Mouse (Mus musculus) brain, embryonic 14.5 days (tissue): ENCODE measurements around the gene Zfp369. TPM values are rescaled to one million over a fixed set of nuclear protein-coding genes. Genes with fewer than 3 reads are reported as not detected.

ENCODE experiments used
- DNase-seq: peaks from one replicate; pipeline ENCODE4 v3.0.0-alpha.2; 2011; ENCODE audit warnings: low read depth
- CTCF ChIP-seq: fragments of 200-500 bp; IDR thresholded peaks from 2 replicates; pipeline ENCODE4 v1.5.1; 2012; ENCODE audit warnings: inconsistent platforms, mild to moderate bottlenecking, moderate library complexity, borderline replicate concordance; ENCODE audit not compliant: insufficient read depth, insufficient read length; ENCODE audit errors: extremely low read depth
- POLR2A ChIP-seq: fragments of 200-500 bp; IDR thresholded peaks from 2 replicates; pipeline ENCODE4 v1.6.1; 2012; ENCODE audit warnings: mild to moderate bottlenecking, inconsistent platforms, borderline replicate concordance; ENCODE audit not compliant: poor library complexity, insufficient read depth, insufficient read length, severe bottlenecking; ENCODE audit errors: extremely low read depth
- polyA plus RNA-seq: library from polyadenylated mRNA; depleted of rRNA; stranded (reverse); fragments of >200 nt; gene quantifications from 2 replicates; pipeline ENCODE4 v1.2.3, GENCODE M21; 2012; rRNA removed

Gene Zfp369
- 63.2 and 69.7 TPM in 2 replicates for polyA plus RNA-seq

DNA sequence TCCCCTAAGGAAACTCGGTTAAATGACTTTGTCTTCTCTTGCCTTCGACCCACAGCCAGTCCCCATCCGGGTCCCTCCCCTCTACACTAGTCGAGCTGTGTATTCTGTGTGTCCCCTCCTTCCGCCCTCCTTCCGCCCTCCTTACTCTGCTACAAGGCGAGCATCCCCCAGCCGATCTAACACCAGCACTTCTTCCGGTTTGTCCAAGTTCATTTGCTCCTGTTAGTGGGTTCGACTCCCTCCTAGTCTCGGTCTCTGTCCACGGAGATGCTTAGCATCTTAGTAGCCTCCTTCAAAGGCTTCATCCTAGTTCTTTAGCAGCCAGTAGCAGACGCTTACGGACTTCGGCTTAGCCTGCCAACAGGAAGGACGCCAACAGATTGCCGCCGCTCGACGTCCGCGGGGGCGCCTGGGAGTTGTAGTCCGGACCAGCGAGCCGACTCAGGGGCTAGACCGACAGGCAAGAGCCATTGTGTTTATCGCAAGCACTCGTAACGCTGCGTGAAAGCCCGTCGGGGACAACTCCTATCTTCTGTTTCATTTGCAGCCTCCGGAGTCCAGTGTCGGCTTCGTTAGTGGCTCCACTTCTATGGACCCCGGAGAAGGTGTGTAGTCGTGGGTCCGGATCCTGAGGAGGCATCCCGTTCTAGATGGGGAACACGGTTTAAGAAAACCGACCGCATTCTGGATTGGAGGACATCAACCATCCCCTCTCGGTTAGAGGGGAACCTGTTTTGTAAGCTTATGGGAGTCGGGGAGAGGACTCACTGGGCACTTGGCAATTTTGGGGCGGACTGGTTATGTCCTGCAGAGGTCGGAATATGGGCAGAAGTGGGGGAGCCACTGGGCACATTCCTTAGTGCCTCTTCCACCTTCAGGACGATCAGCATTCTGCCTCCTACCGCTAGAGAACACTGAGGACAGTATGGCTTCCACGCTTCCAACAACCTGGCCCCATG, at the start of gene Zfp369:
Gene Zfp369 (plus strand): TSS at position 432 of the 959 bp plus-strand sequence.
- peak; percentile 99 for DNase-seq
- no peak for TF ChIP-seq CTCF
- peak; percentile 77; the same call in 1 of the 2 replicates for TF ChIP-seq POLR2A

DNA sequence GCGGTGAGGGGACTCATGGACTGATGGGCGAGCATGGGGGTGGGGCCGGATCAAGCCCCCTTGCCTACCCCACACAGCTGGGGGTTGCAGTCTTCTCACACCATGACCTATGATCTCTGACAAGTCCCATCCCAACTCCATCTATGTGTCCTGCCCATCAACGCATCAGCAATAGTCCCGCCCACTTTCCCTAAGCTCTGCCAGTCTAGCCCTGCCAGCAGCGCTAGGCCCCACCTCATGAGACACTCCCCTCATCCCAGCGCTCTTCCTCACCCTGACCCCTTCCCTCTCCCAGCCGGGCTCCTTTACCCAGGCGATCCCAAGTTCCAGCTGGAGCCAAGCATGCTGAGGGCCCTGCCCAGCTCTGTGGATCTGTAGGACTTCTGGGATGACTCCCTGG, 41.4 kb upstream of the Zfp369 start:
- DNase-seq: no peak
- no peak for TF ChIP-seq CTCF
- TF ChIP-seq POLR2A: no peak

DNA sequence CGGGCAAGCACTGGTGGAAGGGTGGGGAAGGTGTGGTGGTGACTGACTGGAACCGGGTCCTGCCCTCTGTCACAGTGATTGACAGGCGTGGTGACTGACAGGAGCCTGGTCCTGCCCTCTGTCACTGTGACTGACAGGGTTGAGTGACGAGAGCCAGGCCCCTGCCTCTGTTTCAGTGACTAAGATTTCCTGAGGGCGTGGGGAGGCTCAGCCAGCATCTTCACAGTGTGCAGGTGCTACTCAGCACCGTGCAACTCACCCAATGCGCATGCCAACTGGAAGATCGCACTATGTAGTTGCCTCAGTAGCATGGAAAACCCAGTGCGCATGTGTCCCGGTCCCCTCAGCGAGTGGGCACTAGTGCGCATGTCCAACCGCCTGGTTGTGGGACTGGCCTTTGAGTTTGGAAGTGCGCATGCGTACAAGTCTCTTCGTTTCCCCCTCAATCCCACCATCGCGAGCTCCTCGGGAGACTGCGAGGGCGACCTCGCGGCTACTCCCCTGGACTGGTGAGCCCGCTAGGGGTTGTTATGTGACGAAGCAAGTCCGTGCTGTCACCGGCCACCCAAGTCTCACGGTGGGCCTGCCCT, 38.0 kb upstream of the Zfp369 start:
- TF ChIP-seq CTCF (no peak), POLR2A (peak; percentile 52; the same call in 1 of the 2 replicates)
- peak; percentile 99 for DNase-seq

DNA sequence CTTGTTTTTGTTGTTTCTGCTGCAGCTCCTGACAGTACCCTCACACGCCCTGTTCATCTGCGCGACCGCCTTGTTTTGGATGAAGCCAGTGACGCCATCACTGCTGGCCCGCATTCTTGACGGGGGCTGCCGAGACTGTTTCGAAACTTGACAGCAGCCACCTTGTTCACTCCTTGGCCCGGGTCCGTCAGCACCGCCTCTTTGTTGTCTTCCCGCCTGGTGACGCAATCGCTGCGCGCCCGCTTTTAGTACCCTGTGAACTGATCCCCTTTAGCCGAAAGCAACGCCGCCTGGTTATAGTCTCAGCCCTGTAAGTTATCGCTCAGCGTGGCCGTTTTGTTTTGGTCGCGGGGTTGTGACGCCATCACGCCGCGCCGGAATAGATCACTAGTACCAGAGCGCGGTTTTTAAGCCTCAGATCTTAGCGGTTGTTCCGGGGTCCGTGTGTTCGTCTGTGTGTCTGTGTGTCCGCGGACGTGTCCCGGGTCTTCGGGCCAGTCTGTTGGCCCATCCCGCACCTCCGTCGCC, 37.5 kb upstream of the Zfp369 start:
- TF ChIP-seq CTCF (no peak), POLR2A (no peak)
- peak; percentile 98 for DNase-seq

DNA sequence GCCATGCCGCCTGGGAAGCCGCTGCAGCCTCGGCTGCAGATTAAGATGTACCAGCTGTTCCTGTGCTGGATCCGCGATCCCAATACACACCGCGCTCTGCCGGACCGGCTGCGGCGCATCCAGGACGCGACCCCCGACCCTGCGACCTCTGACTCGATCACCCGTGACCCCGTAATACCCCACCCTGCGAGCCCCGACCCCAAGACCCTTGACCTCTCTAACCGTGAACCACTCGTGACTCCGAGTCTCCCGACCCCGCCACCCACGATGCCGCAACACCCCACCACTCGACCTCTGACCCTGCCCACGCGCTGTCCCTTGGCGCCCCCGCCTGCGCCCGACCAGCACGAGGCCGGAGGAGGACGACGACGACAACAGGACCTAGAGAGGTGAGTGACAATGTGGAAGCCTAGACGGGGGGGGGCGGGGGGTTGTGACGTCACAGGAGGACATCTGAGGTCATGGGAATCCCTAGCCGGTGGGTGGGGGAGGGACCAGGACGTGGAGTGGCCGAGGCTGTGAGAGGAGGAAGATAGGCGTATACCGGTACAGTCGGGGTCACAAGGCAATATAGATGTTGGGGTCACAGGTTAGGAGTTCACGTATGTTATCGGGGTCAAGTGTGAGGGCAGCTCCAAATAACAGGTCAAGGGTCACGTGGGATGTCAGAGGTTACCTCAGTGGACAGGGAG, 36.8 kb upstream of the Zfp369 start:
- TF ChIP-seq POLR2A (no peak), CTCF (no peak)
- no peak for DNase-seq

DNA sequence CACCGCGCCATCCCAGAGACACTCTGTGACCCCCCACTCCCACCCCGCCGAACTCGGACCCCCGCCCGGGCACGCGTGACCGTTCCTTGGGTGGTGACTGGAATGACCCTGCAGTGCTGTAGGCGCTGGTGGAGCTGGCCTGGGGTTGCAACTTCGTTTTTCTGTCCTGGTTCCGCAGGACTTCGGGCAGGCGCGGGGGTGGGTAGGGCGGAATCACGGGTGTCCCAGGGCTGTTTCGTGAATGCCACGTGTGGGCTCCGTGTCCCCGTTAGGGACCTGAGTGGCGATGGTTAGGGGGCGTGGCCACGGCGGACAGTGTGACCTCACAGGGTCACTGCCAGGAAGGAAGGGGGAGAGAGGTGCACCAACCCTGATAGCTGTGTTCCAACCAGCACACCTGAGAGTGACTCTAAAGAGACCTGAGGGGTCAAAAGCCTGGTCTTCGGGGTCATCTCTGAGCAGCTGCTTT, 36.3 kb upstream of the Zfp369 start:
- no peak for DNase-seq
- TF ChIP-seq CTCF (no peak), POLR2A (no peak)

DNA sequence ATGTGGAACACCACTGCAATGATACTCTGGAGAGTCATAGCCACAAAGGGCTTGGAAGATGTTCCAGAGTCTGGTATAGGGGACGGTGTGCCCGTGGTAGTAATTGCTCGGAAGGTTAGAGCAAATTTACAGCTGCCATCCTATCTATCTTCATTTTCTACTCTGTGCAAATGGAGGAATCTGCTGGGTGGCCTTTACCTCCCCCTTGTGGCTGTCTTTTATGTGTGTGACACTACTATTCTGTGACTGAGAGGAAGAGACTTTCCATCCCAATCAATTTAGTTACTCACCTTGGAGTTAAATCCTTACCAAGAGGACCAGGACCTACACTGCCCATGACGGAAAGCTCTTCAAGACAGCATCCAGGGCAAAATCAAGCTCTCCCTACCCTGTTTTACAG, 35.3 kb upstream of the Zfp369 start:
- no peak for TF ChIP-seq CTCF
- no peak for TF ChIP-seq POLR2A
- DNase-seq: no peak

DNA sequence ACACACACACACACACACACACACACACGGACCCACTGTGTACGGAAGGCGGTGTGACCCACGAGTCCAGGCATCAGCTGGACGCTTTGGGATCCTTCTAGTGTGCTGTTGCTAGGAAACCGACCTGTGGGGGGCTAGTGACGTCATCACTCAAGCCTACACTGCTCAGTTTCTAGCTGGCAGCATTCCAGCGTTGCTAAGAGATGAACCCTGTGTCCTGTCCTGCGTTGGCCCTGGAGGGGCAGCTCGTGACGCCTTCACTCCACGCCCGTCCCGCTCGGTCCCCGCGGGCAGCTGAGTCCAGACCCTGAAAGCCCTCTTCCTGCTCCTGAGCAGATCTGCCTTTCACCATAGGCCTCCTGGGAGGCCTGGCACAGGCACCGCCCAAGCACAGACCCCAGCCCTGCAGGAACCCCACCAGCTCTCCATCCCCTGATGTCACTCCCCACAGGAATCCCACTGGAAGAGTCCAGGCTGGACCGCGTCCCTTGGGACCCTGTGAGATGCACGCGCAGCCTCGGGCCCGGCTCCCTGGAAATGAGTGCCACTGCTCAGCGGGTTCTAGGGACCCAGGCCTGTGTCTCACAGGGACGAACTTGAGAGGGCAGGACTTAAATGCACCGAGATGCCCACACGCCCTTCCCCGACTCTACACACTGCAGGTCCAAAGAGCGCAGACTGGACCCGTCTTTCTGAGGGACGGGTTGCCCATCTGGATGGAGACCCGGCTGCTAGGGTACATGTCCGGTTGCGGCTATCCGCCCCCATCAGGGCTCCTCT, 20.2 kb upstream of the Zfp369 start:
- no peak for TF ChIP-seq CTCF
- no peak for TF ChIP-seq POLR2A
- peak; percentile 77 for DNase-seq

DNA sequence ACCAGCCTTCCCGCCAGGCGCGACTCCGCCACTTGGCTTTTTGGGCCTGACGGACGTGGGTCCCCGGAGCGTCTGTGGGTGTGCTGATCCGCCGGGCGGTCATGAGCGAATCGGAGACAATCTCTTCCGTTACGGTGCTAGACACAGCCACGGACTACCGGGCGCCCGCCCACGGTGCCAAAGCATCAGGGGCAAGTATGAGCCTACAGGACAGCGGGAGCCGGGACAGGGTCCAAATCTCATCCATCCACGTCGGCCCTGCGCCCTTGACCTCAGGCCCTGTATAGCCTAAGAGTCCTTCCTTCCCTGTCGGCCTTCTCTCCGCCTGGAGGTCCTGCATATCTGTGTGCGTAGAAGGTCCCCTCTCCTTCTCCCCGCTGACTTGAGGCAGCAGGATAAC, 19.4 kb upstream of the Zfp369 start, which contains the start of gene Gm10775:
Gene Gm10775 (plus strand): TSS at position 301 of the 400 bp plus-strand sequence.
- no peak for DNase-seq
- TF ChIP-seq POLR2A: no peak
- no peak for TF ChIP-seq CTCF

DNA sequence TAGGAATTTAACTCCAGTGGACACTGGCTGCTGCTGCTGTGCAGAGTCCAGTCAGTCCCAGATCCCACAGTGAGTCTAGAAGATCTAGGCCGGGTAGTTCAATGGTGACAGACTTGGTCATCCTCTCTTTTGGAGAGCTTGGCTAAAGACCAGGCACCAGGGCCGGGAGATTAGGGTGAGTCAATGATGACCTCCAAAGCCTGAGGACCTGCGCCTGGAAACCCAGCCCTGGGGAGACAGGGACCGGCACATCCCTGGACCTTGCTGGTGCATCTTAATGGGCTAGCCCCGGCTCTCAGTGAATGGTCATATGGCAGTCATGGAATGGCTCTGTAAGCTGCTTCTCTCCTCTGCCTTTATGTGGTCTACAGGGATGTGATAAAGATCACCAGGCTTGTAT, 16.5 kb upstream of the Zfp369 start:
- TF ChIP-seq POLR2A (no peak), CTCF (no peak)
- no peak for DNase-seq

DNA sequence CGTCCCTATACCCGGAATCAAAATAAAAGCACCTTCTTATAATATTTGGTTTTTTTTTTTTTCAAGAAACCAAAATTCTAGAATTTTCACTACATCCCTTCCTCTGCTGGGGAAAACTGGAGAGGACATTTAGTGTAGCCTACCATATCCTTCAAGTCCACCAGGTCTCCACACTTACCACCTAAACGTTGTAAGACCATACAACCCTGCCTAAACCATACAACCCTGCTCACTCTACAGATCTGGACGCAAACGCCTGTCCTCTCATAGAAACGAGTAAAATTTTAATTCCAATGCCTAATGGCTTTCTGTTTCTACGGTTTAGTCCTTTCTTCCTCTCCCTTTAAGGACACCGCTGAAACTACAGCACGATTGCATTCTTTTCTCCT, 626 bp upstream of the Zfp369 start:
- no peak for DNase-seq
- TF ChIP-seq CTCF (no peak), POLR2A (no peak)
